Mouse (Mus musculus) bone marrow macrophage, adult 2 months (primary cell): ENCODE data around the gene Myo18b.

Experiments
- CTCF ChIP-seq: IDR thresholded peaks from 2 replicates; pipeline ENCODE4 v1.5.1; 2012; ENCODE audit warnings: low read depth, mild to moderate bottlenecking, low read length, moderate library complexity
- POLR2A ChIP-seq: IDR thresholded peaks from 2 replicates; pipeline ENCODE4 v1.6.1; 2012; ENCODE audit warnings: mild to moderate bottlenecking, low read depth, low read length, borderline replicate concordance

DNA sequence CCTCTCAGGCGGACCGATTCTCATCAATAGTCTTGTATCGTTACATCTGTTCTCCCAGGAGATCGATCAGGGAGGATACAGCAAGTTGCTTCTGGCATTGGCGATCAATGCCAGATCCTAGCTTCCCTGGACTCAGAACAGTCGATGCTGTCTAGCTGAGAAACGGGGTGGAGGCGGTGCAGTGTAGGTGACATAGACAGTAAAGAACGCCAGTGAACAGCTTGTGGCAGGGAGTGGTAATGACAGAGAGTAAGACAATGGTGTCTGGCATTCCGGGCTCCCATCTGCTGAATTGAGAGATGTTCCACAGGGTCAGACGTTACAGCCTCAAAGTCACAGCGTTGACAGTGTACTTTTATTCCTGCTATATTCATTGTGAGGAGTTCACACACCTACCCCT lies 155.5 kb downstream of the Myo18b start:
- TF ChIP-seq POLR2A (no peak), CTCF (no peak)
